ENCODE assay signal across 27 mouse cellular contexts in the genomic region with DNA sequence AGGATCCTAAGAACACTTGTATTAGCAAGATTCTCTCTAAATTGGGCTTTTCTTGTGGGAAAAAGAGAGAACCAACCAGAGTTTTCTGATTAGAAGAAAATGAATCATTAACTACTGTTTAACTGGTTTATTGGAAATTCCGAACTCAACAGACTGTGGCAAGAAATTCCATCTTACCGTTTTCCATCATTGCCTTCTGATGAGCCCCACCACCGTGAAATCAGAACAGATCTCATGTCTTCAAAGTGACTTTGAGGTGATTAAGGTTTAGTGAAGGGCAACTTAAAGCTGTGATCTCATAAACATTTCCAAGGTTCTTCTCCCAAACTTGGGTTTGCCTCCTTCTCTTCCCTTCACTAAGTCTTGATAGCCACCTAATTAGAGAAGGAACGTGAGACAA. TPM values are rescaled to one million over a fixed set of nuclear protein-coding genes. Genes with fewer than 3 reads are reported as not detected.
DNase-seq lines count a peak whose midpoint lies in the region; ATAC-seq and TF ChIP-seq lines count a peak whose summit lies in the region.
"Had no signal": no experiment of that assay in that cellular context is flagged by ENCODE, and none has a peak within 500 bp of the region (broad histone marks: within the 10 kb centered on the region; RNA-seq: fewer than 3 reads in every experiment).

No protein-coding gene starts in this region.

- no peak overlapping the region for H3K4me2 ChIP-seq in kidney, embryonic 14.5 days (replicated peaks; ENCODE audit: low read depth, low read length)
- no peak overlapping the region for H3K4me2 ChIP-seq in kidney, embryonic 16.5 days (replicated peaks; ENCODE audit: low read depth, low read length)
- H3K4me2 ChIP-seq: embryonic facial prominence, embryonic 13.5 days; embryonic facial prominence, embryonic 15.5 days; forebrain, embryonic 12.5 days had no signal

- no peak for TF ChIP-seq POLR2A in kidney, adult 2 months (IDR thresholded peaks at IDR 0.05; ENCODE audit: low read depth, low read length)

- ATAC-seq in kidney, embryonic 14.5 days (ENCODE audit: low FRiP score, low TSS enrichment): peak; percentile 86; the same call in 1 of the 2 replicates
- peak; percentile 80; the same call in 1 of the 2 replicates for ATAC-seq in kidney, embryonic 16.5 days (ENCODE audit: low FRiP score, low TSS enrichment)
- ATAC-seq in Patski: peak; percentile 60
- ATAC-seq: CD4-positive, CD25-positive, alpha-beta regulatory T cell, adult 4 months; forebrain, embryonic 14.5 days had no signal

- no peaks in the 10 kb centered on the region for H3K27me3 ChIP-seq in kidney, adult 2 months (replicated peaks; ENCODE audit: control insufficient read depth, insufficient read depth, low read length)
- H3K27me3 ChIP-seq in kidney, embryonic 14.5 days (ENCODE audit: control insufficient read depth, insufficient read depth, low read length): no peaks in the 10 kb centered on the region
- no peaks in the 10 kb centered on the region for H3K27me3 ChIP-seq in kidney, embryonic 16.5 days (ENCODE audit: insufficient read depth, low read length)
- H3K27me3 ChIP-seq in Patski: no peaks in the 10 kb centered on the region
- H3K27me3 ChIP-seq: CH12.LX; embryonic facial prominence, embryonic 13.5 days; embryonic facial prominence, embryonic 15.5 days; forebrain, embryonic 12.5 days had no signal

- in situ Hi-C loops in Patski (cut with MboI; ENCODE audit: low pct_unique_long_range_greater_than_20kb): loop anchor here (5.0 kb wide), 1 partner anchor 61 kb away; no protein-coding TSS in a partner anchor

- H3K9me3 ChIP-seq in kidney, embryonic 14.5 days (ENCODE audit: control insufficient read depth, low read length): no peaks in the 10 kb centered on the region
- no peaks in the 10 kb centered on the region for H3K9me3 ChIP-seq in kidney, embryonic 16.5 days (ENCODE audit: low read length)
- H3K9me3 ChIP-seq: embryonic facial prominence, embryonic 13.5 days; embryonic facial prominence, embryonic 15.5 days; forebrain, embryonic 10.5 days; forebrain, embryonic 12.5 days; G1E had no signal

- peak; percentile 44 for DNase-seq in kidney, adult 2 months
- no peak for DNase-seq in kidney, postnatal 14 days
- DNase-seq in kidney, adult 18-20 months: no peak
- no peak for DNase-seq in kidney, postnatal 10 days
- no peak for DNase-seq in Patski (ENCODE audit: low read depth, low spot score)
- DNase-seq: adrenal gland, adult 2 months; adrenal gland, postnatal 10 days; adrenal gland, postnatal 25 days; B cell, adult 2 months; cerebellum, adult 11 months; cerebellum, adult 18-20 months; cerebellum, adult 8-10 months; cerebellum, adult 9-11 months; cerebellum, postnatal 14 days; cerebellum, postnatal 36 days; embryo, embryonic 11 days had no signal

- peaks cover 4% of the 10 kb centered on the region; the same call in 1 of the 2 replicates for H3K4me1 ChIP-seq in kidney, adult 2 months (ENCODE audit: control insufficient read depth, insufficient read depth, low read length)
- H3K4me1 ChIP-seq in kidney, embryonic 14.5 days (ENCODE audit: control insufficient read depth, insufficient read depth, low read length): no peaks in the 10 kb centered on the region
- no peaks in the 10 kb centered on the region for H3K4me1 ChIP-seq in kidney, embryonic 16.5 days (ENCODE audit: insufficient read depth, low read length)
- H3K4me1 ChIP-seq: embryonic facial prominence, embryonic 15.5 days had no signal

- CTCF ChIA-PET in Patski (lab: Charles Lee): interaction anchor here (1.0 to 1.3 kb wide), 2 partner anchors 12 to 122 kb away, joined by 3 read pairs; no protein-coding TSS in a partner anchor

- no peak overlapping the region for H3K9ac ChIP-seq in kidney, embryonic 14.5 days (ENCODE audit: low read depth, low read length)
- H3K9ac ChIP-seq in kidney, embryonic 16.5 days (replicated peaks; ENCODE audit: low read length): no peak overlapping the region
- H3K9ac ChIP-seq: embryonic facial prominence, embryonic 13.5 days; embryonic facial prominence, embryonic 15.5 days; forebrain, embryonic 12.5 days had no signal

- TF ChIP-seq CTCF in kidney, adult 2 months (conservative IDR thresholded peaks at IDR 0.05; ENCODE audit: insufficient read depth, insufficient read length, low read depth, low read length): no peak
- TF ChIP-seq CTCF in Patski (IDR thresholded peaks at IDR 0.05): no peak

- H3K27ac ChIP-seq in kidney, adult 2 months (ENCODE audit: insufficient read depth, low read depth, low read length): peak overlapping the region; percentile 74
- H3K27ac ChIP-seq in kidney, embryonic 14.5 days (ENCODE audit: low read depth, low read length): no peak overlapping the region; the same call in 1 of the 2 replicates
- peak overlapping the region; percentile 70 for H3K27ac ChIP-seq in kidney, embryonic 16.5 days (ENCODE audit: low read length)
- H3K27ac ChIP-seq: embryonic facial prominence, embryonic 13.5 days; embryonic facial prominence, embryonic 15.5 days; forebrain, embryonic 10.5 days; forebrain, embryonic 12.5 days had no signal

- H3K36me3 ChIP-seq in kidney, adult 2 months (ENCODE audit: control insufficient read depth, insufficient read depth, low read length): no peaks in the 10 kb centered on the region
- H3K36me3 ChIP-seq in kidney, embryonic 14.5 days (ENCODE audit: control insufficient read depth, insufficient read depth, low read length): no peaks in the 10 kb centered on the region
- no peaks in the 10 kb centered on the region for H3K36me3 ChIP-seq in kidney, embryonic 16.5 days (ENCODE audit: insufficient read depth, low read length)
- H3K36me3 ChIP-seq: embryonic facial prominence, embryonic 13.5 days; embryonic facial prominence, embryonic 15.5 days; forebrain, embryonic 10.5 days; forebrain, embryonic 12.5 days; G1E had no signal

- 47% methylated on average over 4 of the region's 4 CpGs for WGBS in kidney, adult 2 months
- WGBS in kidney, embryonic 14.5 days: 45% methylated on average over 4 of the region's 4 CpGs
- 50% methylated on average over 4 of the region's 4 CpGs for WGBS in kidney, embryonic 16.5 days

- POLR2A ChIA-PET in Patski (lab: Charles Lee): no interaction called here

- H3K4me3 ChIP-seq in kidney, adult 2 months (ENCODE audit: insufficient read depth, low read depth, low read length): no peak overlapping the region
- no peak overlapping the region for H3K4me3 ChIP-seq in kidney, embryonic 14.5 days (ENCODE audit: low read length)
- no peak overlapping the region for H3K4me3 ChIP-seq in kidney, embryonic 16.5 days (ENCODE audit: low read length)
- H3K4me3 ChIP-seq: embryonic facial prominence, embryonic 13.5 days; embryonic facial prominence, embryonic 15.5 days; erythroblast, embryonic 14.5 days; forebrain, embryonic 10.5 days; forebrain, embryonic 12.5 days had no signal

RNA-seq across cellular contexts. Expression of a gene that starts 8.9 kb away (rescaled TPM):
- 87.0 and 89.3 TPM in 2 replicates for polyA plus RNA-seq in kidney, adult 2 months (2012; rRNA removed)
- polyA plus RNA-seq in kidney, embryonic 14.5 days (2014; fragmentation: Nextera tagmentation; extraction: Ambion mirVana): 7.3 and 9.9 TPM in 2 replicates
- polyA plus RNA-seq in kidney, embryonic 16.5 days (2015; fragmentation: Nextera tagmentation; extraction: Ambion mirVana): 18.1 and 20.2 TPM in 2 replicates
- polyA plus RNA-seq in Patski (2021): 12.1 TPM
- polyA plus RNA-seq: erythroblast, embryonic 14.5 days; G1E had no signal
